Mouse (Mus musculus) right cerebral cortex, postnatal 4 days (tissue): ENCODE data around the gene Plxdc1.

ENCODE experiments used
- DNase-seq: peaks from one replicate; pipeline ENCODE4 v3.0.0-alpha.2; 2022

The Plxdc1 gene

GRCm38 (mm10) chr11:97905941-97906340 is 80.3 kb downstream of the Plxdc1 start:
- no peak for DNase-seq

GRCm38 (mm10) chr11:97905540-97905939 is 80.7 kb downstream of the Plxdc1 start:
- no peak for DNase-seq

GRCm38 (mm10) chr11:97904801-97905200 is 81.4 kb downstream of the Plxdc1 start:
- DNase-seq: no peak

GRCm38 (mm10) chr11:97901806-97902205 is 84.4 kb downstream of the Plxdc1 start:
- no peak for DNase-seq

GRCm38 (mm10) chr11:97899822-97900221 is 86.4 kb downstream of the Plxdc1 start:
- peak; percentile 92 for DNase-seq

GRCm38 (mm10) chr11:97897568-97898185 is 88.6 kb downstream of the Plxdc1 start:
- DNase-seq: no peak

GRCm38 (mm10) chr11:97896655-97897054 is 89.6 kb downstream of the Plxdc1 start:
- DNase-seq: no peak

GRCm38 (mm10) chr11:97891821-97892220 is 94.4 kb downstream of the Plxdc1 start:
- DNase-seq: no peak

- DNase-seq: no peak
These were observed 100.8 kb downstream of the Plxdc1 start for GRCm38 (mm10) chr11:97885296-97885915.

GRCm38 (mm10) chr11:97884601-97885185 is 101.6 kb downstream of the Plxdc1 start:
- no peak for DNase-seq

GRCm38 (mm10) chr11:97883918-97884600 is 102.2 kb downstream of the Plxdc1 start, which contains the start of gene Fbxo47:
Gene Fbxo47 (minus strand): TSS chr11:97884154.
- DNase-seq: peak; percentile 92

GRCm38 (mm10) chr11:97883542-97883917 is 102.7 kb downstream of the Plxdc1 start:
- DNase-seq: peak; percentile 51

GRCm38 (mm10) chr11:97880362-97880761 is 105.9 kb downstream of the Plxdc1 start:
- no peak for DNase-seq

GRCm38 (mm10) chr11:97877341-97877740 is 108.9 kb downstream of the Plxdc1 start:
- no peak for DNase-seq

GRCm38 (mm10) chr11:97874396-97874795 is 111.8 kb downstream of the Plxdc1 start:
- DNase-seq: no peak
